28 mouse cellular contexts compared by ENCODE assay signal in the genomic region with DNA sequence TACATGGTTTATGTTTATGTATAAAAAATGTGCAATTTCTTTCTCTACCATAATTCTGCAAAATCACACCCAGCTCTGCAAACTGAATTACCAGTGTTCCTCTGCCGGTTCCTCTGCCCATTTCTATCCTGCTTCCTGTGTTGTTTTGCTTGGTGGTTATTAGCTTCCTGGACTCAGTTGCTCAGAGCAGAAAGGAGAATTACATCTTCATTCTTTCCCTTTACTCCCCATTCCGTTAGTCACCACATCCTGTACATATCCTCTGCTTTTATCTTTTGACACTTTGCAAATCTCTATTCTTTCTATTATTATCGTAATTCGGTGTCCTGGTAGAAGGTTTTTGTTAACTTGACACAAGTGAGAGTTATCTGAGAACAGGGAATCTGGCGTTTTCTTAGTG. TPM values are rescaled to one million over a fixed set of nuclear protein-coding genes. Genes with fewer than 3 reads are reported as not detected.
"Had no signal": no experiment of that assay in that cellular context is flagged by ENCODE, and none has a peak within 500 bp of the region (broad histone marks: within the 10 kb centered on the region; RNA-seq: fewer than 3 reads in every experiment).

No protein-coding gene starts in this region.

- H3K4me2 ChIP-seq: heart, embryonic 12.5 days; hindbrain, embryonic 12.5 days; hindbrain, embryonic 14.5 days; kidney, embryonic 15.5 days; limb, embryonic 13.5 days; limb, embryonic 15.5 days; liver, embryonic 13.5 days; liver, embryonic 15.5 days had no signal

- H3K9me3 ChIP-seq: heart, embryonic 10.5 days; heart, embryonic 12.5 days; hindbrain, embryonic 10.5 days; hindbrain, embryonic 12.5 days; kidney, embryonic 15.5 days; limb, embryonic 13.5 days; limb, embryonic 15.5 days; liver, embryonic 13.5 days; liver, embryonic 15.5 days had no signal

- H3K9ac ChIP-seq: heart, embryonic 12.5 days; hindbrain, embryonic 12.5 days; hindbrain, embryonic 14.5 days; kidney, embryonic 15.5 days; limb, embryonic 13.5 days; limb, embryonic 15.5 days; liver, embryonic 13.5 days; liver, embryonic 15.5 days; liver, postnatal 0 days had no signal

- ATAC-seq: hindbrain, embryonic 16.5 days; intestine, embryonic 16.5 days; liver, postnatal 0 days had no signal

- H3K27me3 ChIP-seq: heart, embryonic 12.5 days; hindbrain, embryonic 12.5 days; kidney, embryonic 15.5 days; limb, embryonic 13.5 days; limb, embryonic 15.5 days; liver, embryonic 13.5 days; liver, embryonic 15.5 days had no signal

- H3K36me3 ChIP-seq: heart, embryonic 10.5 days; heart, embryonic 12.5 days; hindbrain, embryonic 10.5 days; hindbrain, embryonic 12.5 days; kidney, embryonic 15.5 days; limb, embryonic 13.5 days; limb, embryonic 15.5 days; liver, embryonic 13.5 days; liver, embryonic 15.5 days had no signal

- H3K4me3 ChIP-seq: gastrocnemius, adult 2 months; heart, embryonic 10.5 days; heart, embryonic 12.5 days; hindbrain, embryonic 10.5 days; hindbrain, embryonic 12.5 days; kidney, embryonic 15.5 days; limb, embryonic 13.5 days; limb, embryonic 15.5 days; liver, embryonic 13.5 days; liver, embryonic 15.5 days had no signal

- H3K27ac ChIP-seq: gastrocnemius, adult 2 months; heart, embryonic 10.5 days; hindbrain, embryonic 10.5 days; hindbrain, embryonic 12.5 days; hindbrain, embryonic 14.5 days; kidney, embryonic 15.5 days; kidney, postnatal 0 days; limb, embryonic 13.5 days; limb, embryonic 15.5 days; liver, embryonic 13.5 days; liver, embryonic 15.5 days had no signal

- DNase-seq: gastrocnemius, adult 2 months; gastrocnemius, postnatal 10 days; gastrocnemius, postnatal 25 days; heart, adult 18-20 months; heart, postnatal 10 days; heart, postnatal 4 days; kidney, adult 18-20 months; kidney, adult 8-10 months; kidney, postnatal 14 days; kidney, postnatal 36 days; layer of hippocampus, adult 9-11 months; layer of hippocampus, postnatal 36 days; left cerebral cortex, postnatal 4 days; liver, embryonic 13.5 days; liver, postnatal 0 days had no signal

- H3K4me1 ChIP-seq: heart, embryonic 10.5 days; heart, embryonic 12.5 days; hindbrain, embryonic 10.5 days; hindbrain, embryonic 12.5 days; kidney, embryonic 15.5 days; limb, embryonic 13.5 days; limb, embryonic 15.5 days; liver, embryonic 13.5 days; liver, embryonic 15.5 days had no signal

RNA-seq across cellular contexts. Expression of a gene that starts 18.1 kb away (rescaled TPM):
- polyA plus RNA-seq: liver, adult 2 months had no signal
